Mouse (Mus musculus): ENCODE data around the gene Prpf38a. TPM values are rescaled to one million over a fixed set of nuclear protein-coding genes. Genes with fewer than 3 reads are reported as not detected.
A peak's percentile ranks its signal among the peaks of the same experiment; 100 is the strongest.

The Prpf38a gene
- polyA plus RNA-seq (2012; rRNA removed): 1.1 and 1.4 TPM in 2 replicates

DNA sequence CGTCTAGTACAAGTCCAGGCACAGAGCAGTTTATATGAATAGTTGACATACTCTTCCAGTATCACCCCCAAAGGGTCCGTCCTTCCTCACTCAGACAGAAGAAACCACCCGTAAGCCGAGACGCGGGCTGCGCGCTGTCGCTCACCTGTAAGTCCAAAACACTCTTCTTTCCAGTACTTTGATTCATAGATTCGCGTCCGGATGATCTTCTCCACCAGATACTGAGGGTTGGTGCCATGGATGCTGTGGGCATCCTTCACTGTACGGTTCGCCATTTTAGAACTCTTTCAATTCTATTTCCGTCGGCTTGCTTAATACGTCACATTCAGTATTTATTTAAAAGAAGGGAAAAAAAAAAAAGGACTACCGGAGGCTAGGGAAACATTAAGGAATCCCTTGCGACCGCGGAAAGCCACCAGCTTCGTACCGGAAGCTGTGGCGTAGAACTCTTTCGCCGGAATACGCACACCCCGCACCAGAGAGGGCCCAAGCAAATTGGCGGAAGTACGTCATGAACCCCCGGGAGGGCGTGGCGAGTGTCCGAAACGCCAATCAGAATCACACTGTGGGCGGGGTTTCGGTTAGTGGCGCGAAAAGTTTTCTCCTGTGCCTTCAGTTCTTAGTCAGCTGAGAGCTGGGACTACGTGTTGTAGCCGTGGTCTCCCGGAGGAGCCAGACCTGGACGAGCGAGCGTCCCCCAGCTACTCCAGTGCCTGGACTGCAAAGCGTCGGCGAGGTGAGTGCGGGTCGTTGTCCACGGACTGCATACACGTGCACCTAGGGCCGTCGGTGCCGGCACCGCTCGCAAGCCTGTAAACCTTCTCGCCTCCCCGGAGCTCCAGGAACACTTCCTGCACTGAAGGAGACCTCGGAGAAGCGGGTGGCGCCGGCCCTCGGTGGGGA, at the start of gene Prpf38a, which contains the start of gene Orc1:
TSS of gene Prpf38a (minus strand) at position 497 of the 903 bp plus-strand sequence.
TSS of gene Orc1 (plus strand) at position 584 of the 903 bp plus-strand sequence.
- Histone ChIP-seq H3K4me1 (ENCODE audit: control insufficient read depth, insufficient read depth, insufficient read length, low read length) (no peaks in the 10 kb centered on the region), H3K36me3 (ENCODE audit: control insufficient read depth, insufficient read depth, low read length) (peaks cover 10% of the 10 kb centered on the region), H3K4me3 (ENCODE audit: low read depth, low read length) (peak within 1 kb of the TSS; percentile 86), H3K27me3 (ENCODE audit: control insufficient read depth, insufficient read depth, low read length) (no peaks in the 10 kb centered on the region), H3K27ac (ENCODE audit: insufficient read depth, low read depth, low read length) (peak within 1 kb of the TSS; percentile 37)
- TF ChIP-seq CTCF (IDR thresholded peaks at IDR 0.05; ENCODE audit: extremely low read depth, insufficient read length, insufficient replicate concordance, low read depth, low read length): no peak
- peak; percentile 43; the same call in 1 of the 2 replicates for TF ChIP-seq POLR2A (IDR thresholded peaks at IDR 0.05; ENCODE audit: low read depth, low read length)
- WGBS: under 1% methylated on average over 64 of the region's 64 CpGs

DNA sequence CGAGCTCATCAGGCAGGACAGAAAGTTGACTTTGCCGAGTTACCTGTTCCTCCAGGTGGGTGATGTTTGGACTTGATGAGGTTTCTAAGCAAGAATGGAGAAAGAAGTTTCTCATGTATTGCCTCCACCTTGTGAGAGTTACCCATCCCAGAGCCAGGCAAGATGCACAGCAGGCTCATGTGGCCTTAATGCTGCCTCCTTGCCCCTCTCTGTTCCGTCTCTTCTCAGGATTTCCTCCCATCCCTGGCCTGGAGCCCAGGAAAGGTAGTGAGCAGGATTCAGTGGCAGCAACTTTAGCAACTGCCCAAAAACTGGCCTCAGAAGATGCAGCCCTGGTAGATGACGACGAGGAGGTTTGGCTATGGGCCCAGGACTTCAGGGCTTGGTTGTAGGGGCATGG, 47.9 kb upstream of the Prpf38a start:
- WGBS: 86% methylated on average over 5 of the region's 5 CpGs
- TF ChIP-seq POLR2A (IDR thresholded peaks at IDR 0.05; ENCODE audit: low read depth, low read length): no peak
- TF ChIP-seq CTCF (IDR thresholded peaks at IDR 0.05; ENCODE audit: extremely low read depth, insufficient read length, insufficient replicate concordance, low read depth, low read length): no peak
- no peak overlapping the region for H3K4me3 ChIP-seq (ENCODE audit: low read depth, low read length)
- no peaks in the 10 kb centered on the region for H3K4me1 ChIP-seq (ENCODE audit: control insufficient read depth, insufficient read depth, insufficient read length, low read length)
- no peak overlapping the region for H3K27ac ChIP-seq (ENCODE audit: insufficient read depth, low read depth, low read length)
- no peaks in the 10 kb centered on the region for H3K27me3 ChIP-seq (ENCODE audit: control insufficient read depth, insufficient read depth, low read length)
- H3K36me3 ChIP-seq (ENCODE audit: control insufficient read depth, insufficient read depth, low read length): peaks cover 59% of the 10 kb centered on the region

DNA sequence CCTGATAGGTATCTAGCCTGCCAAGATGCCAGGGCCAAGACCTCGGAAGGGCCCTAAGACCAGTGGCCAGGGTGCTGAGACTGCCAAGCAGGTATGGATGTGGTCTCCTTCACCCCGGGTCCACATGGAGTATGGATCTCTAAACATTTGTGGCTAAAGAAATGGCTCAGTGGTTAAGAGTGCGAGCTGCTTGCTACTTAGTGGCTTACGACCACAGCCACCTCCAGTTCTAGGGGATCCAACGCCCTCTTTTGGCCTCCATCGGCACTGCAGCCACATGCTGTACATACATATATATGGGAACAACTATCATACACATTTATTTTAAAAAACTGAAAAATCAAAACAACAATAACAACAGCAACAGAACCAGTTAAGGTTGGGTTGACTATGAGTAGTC, 42.4 kb upstream of the Prpf38a start:
- H3K27ac ChIP-seq (ENCODE audit: insufficient read depth, low read depth, low read length): no peak overlapping the region
- WGBS: 94% methylated on average over 6 of the region's 6 CpGs
- H3K4me1 ChIP-seq (ENCODE audit: control insufficient read depth, insufficient read depth, insufficient read length, low read length): peaks cover 10% of the 10 kb centered on the region; the same call in 1 of the 2 replicates
- no peak overlapping the region for H3K4me3 ChIP-seq (ENCODE audit: low read depth, low read length)
- peaks cover 19% of the 10 kb centered on the region for H3K36me3 ChIP-seq (ENCODE audit: control insufficient read depth, insufficient read depth, low read length)
- no peaks in the 10 kb centered on the region for H3K27me3 ChIP-seq (ENCODE audit: control insufficient read depth, insufficient read depth, low read length)
- TF ChIP-seq CTCF (IDR thresholded peaks at IDR 0.05; ENCODE audit: extremely low read depth, insufficient read length, insufficient replicate concordance, low read depth, low read length) (no peak), POLR2A (IDR thresholded peaks at IDR 0.05; ENCODE audit: low read depth, low read length) (no peak)

DNA sequence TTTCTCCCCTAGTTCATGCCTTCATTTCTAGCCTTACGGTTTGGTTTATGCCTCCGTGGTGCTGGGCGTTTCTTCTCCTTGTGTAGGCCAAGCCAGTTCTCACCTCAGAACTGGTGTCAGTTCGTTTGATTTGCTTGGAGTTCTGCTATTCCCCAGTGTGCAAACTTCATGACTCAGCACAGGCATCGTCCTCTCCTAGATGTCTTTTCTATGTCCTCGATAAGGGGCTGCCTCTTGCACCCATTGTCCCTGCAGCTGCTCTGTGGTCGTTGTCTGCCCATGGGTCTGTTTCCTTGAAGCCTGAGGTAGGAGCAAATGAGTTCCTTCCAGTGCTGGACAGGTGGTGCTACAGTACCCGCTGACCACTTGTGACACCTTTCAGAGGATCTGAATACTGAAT, 41.4 kb upstream of the Prpf38a start:
- 12% methylated on average over 8 of the region's 8 CpGs for WGBS
- Histone ChIP-seq H3K36me3 (ENCODE audit: control insufficient read depth, insufficient read depth, low read length) (peaks cover 12% of the 10 kb centered on the region), H3K27me3 (ENCODE audit: control insufficient read depth, insufficient read depth, low read length) (no peaks in the 10 kb centered on the region), H3K4me3 (ENCODE audit: low read depth, low read length) (peak overlapping the region; percentile 92), H3K27ac (ENCODE audit: insufficient read depth, low read depth, low read length) (peak overlapping the region; percentile 34; the same call in 1 of the 2 replicates), H3K4me1 (ENCODE audit: control insufficient read depth, insufficient read depth, insufficient read length, low read length) (peaks cover 10% of the 10 kb centered on the region; the same call in 1 of the 2 replicates)
- TF ChIP-seq POLR2A (IDR thresholded peaks at IDR 0.05; ENCODE audit: low read depth, low read length) (no peak), CTCF (IDR thresholded peaks at IDR 0.05; ENCODE audit: extremely low read depth, insufficient read length, insufficient replicate concordance, low read depth, low read length) (no peak)

DNA sequence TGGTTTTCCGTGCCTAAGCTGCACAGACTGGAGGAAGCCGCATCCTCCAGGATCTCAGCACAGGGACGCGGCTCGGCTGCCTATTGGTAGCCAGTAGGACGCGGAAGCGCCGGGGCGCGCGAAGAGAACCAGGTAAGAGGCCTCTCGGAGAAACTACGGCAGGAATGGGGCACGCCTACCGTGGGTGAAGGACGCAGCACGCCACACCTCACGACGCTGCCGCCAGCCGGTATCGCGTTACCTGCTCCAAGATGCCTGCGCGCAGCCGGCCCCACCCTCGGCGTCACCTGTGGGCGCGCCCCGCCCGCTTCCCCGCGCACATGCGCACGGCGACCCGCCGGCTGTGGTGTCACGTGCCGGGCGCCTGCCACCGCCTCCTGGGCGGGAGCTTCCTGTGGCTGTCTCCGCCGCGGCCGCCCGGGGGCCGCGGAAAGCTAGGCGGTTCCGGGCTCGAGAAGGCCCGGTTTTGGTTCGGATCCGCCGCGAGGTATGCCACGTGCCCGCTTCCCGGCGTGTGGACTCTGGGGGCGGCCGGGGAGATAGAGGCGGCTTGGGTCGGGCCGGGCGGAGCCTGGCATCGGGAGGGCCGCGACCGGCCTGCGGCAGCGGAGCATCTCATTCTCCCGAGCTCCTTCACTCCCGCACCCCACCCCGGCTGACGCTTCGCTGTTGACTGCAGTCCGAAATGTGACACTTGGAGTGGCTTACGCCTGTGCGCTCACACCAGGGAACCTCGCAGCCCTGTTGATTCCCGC, 40.6 kb upstream of the Prpf38a start, which contains the start of gene Cc2d1b:
TSS of gene Cc2d1b (plus strand) at position 354 of the 755 bp plus-strand sequence.
- H3K36me3 ChIP-seq (ENCODE audit: control insufficient read depth, insufficient read depth, low read length): peaks cover 4% of the 10 kb centered on the region
- under 1% methylated on average over 86 of the region's 86 CpGs for WGBS

DNA sequence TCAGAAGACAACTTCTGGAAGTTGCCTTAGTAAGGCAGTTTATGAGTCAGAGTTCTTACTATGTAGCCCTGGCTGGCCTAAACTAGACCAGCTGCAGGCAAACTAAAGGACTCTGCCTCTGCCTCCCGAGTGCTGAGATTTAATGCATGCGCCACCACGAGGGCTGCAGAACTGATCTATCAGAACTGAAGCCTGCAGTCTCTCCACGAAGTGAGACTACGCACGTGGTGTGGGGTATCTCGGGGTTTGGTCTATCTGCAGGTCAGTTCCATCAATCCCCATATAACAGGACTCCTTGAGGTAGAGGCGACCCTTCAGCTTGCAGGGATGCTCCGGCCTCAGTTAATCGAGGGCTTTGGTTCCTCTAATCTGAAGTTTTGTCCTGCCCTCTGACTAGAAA, 40.0 kb upstream of the Prpf38a start:
- TF ChIP-seq CTCF (IDR thresholded peaks at IDR 0.05; ENCODE audit: extremely low read depth, insufficient read length, insufficient replicate concordance, low read depth, low read length) (peak; percentile 23; the same call in 1 of the 2 replicates), POLR2A (IDR thresholded peaks at IDR 0.05; ENCODE audit: low read depth, low read length) (no peak)
- Histone ChIP-seq H3K27me3 (ENCODE audit: control insufficient read depth, insufficient read depth, low read length) (no peaks in the 10 kb centered on the region), H3K36me3 (ENCODE audit: control insufficient read depth, insufficient read depth, low read length) (no peaks in the 10 kb centered on the region), H3K27ac (ENCODE audit: insufficient read depth, low read depth, low read length) (peak overlapping the region; percentile 51), H3K4me1 (ENCODE audit: control insufficient read depth, insufficient read depth, insufficient read length, low read length) (peaks cover 10% of the 10 kb centered on the region; the same call in 1 of the 2 replicates), H3K4me3 (ENCODE audit: low read depth, low read length) (peak overlapping the region; percentile 92)
- WGBS: under 1% methylated on average over 10 of the region's 10 CpGs

More for the DNA sequence above, 40.6 kb upstream of the Prpf38a start, which contains the start of gene Cc2d1b:
- Histone ChIP-seq H3K4me1 (ENCODE audit: control insufficient read depth, insufficient read depth, insufficient read length, low read length) (peaks cover 10% of the 10 kb centered on the region; the same call in 1 of the 2 replicates), H3K27me3 (ENCODE audit: control insufficient read depth, insufficient read depth, low read length) (no peaks in the 10 kb centered on the region), H3K27ac (ENCODE audit: insufficient read depth, low read depth, low read length) (peak within 1 kb of the TSS; percentile 51), H3K4me3 (ENCODE audit: low read depth, low read length) (peak within 1 kb of the TSS; percentile 92)
- TF ChIP-seq CTCF (IDR thresholded peaks at IDR 0.05; ENCODE audit: extremely low read depth, insufficient read length, insufficient replicate concordance, low read depth, low read length): no peak
- TF ChIP-seq POLR2A (IDR thresholded peaks at IDR 0.05; ENCODE audit: low read depth, low read length): peak; percentile 85; the same call in 1 of the 2 replicates

All from small intestine, adult 2 months (tissue).